Mouse (Mus musculus) hematopoietic stem cell, adult 5-6 weeks (primary cell): ENCODE data around the gene Iqschfp. TPM values are rescaled to one million over a fixed set of nuclear protein-coding genes. Genes with fewer than 3 reads are reported as not detected.

ENCODE experiments used
- ATAC-seq, 2 experiments: fragments of 125-278 bp in 1 of 2; replicated peaks in 1 of 2; 2 replicates each; pipeline ENCODE4 v1.8.0; 2016 to 2017; ENCODE audit warnings: inconsistent platforms in 2 of 2, mild to moderate bottlenecking in 2 of 2, moderate number of reproducible peaks in 2 of 2, low read depth in 1 of 2, moderate TSS enrichment in 1 of 2; ENCODE audit not compliant: low FRiP score in 2 of 2, poor library complexity in 2 of 2, severe bottlenecking in 2 of 2, insufficient read depth in 1 of 2, low TSS enrichment in 1 of 2
- total RNA-seq: library from RNA; stranded (forward); fragments of 172-1452, 232-1000 nt; gene quantifications from 2 replicates; pipeline ENCODE4 v1.2.3, GENCODE M21; 2017

The Iqschfp gene
- total RNA-seq, 1 experiment from 2014 or later = not detected

DNA sequence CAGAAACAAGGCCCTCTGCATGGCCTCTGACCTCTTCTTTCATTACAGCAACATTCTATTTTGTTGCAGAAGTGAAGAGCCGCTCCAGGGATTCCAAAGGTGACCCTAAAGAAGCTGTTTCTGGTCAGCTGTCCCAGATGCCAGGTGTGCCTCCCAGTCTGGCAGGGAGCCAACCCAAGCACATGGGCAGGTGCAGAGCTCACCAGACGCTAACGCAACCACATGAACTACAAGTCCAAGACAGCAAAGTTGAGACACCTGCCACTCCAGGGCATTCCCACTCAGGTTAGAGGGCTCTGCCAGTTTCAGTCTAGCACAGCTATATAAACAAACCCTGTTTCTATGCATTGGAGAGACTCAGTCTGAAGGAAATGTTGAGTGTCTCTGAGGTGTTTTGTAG is 461.5 kb downstream of the Iqschfp start:
- ATAC-seq = no peak

DNA sequence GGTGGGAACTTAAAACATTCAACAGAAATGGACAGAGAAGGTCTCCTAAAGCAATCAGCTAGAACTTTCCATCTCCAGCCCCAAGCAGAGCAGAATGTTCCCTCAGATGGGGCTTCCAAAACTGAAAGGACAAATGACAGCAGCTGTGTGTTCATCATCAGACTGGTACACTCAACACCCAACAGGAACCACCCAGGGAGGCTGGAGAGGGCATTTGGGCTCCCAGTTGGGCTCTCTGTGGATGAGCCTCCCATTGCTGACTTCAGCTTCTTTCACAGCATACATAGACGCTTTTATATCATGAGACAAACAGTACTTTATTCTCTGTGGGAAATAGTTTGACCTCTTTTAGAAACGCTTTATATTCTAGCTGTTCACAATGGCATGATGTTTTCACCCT is 464.5 kb downstream of the Iqschfp start:
- no peak for ATAC-seq

DNA sequence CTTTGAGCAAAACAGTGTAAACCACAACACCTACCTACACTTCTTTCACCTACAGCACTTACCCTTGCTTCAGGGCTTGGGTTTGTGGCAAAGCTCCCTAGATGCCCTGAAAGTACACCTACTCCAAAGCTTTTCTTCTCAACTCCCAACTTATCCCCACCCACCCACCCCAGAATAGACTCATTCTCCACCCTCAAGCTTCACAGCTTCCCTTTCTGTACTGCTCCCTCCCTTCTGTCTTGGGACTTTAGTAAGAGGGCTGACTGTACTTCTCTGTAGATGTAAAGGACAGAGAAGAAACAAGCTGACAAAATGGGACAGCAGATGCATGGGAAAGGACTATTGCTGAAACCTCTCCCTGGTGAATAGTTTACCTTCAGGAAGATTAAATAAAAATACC is 476.0 kb downstream of the Iqschfp start:
- ATAC-seq = no peak

DNA sequence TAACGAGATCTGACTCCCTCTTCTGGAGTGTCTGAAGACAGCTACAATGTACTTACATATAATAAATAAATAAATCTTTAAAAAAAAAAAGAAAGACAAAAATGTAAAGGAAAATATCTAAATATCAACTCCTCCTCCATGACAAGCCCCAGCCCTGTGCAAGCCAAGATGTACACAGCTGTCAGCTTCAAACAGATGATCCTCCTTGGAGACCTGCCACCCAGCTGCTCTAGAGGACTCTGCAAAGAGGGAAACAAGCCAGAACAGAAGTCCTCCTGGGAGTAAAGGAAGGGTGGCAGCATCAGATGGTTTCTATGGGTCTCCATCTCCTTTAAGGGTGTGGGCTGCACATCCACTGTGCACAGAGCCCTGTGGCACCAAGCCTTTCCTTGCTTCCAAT is 480.9 kb downstream of the Iqschfp start:
- no peak for ATAC-seq

DNA sequence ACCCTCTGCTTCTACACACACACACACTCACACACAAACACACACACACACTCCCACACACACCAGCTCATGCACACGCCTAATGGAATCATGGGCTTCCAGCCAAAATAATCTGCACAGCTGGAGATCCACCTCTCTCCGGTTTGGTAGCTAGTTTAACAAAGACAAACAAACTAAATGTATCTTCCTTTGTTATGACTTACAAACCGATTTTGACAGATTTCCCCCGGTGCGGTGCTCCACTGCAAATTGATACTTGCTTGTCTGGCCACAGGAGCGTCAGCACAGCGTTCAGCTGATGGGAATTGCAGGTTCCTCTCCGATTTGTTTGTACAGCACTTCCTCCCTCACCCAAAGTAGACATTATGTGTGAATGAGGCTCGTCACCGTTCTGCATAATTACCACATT is 483.1 kb downstream of the Iqschfp start:
- no peak for ATAC-seq

DNA sequence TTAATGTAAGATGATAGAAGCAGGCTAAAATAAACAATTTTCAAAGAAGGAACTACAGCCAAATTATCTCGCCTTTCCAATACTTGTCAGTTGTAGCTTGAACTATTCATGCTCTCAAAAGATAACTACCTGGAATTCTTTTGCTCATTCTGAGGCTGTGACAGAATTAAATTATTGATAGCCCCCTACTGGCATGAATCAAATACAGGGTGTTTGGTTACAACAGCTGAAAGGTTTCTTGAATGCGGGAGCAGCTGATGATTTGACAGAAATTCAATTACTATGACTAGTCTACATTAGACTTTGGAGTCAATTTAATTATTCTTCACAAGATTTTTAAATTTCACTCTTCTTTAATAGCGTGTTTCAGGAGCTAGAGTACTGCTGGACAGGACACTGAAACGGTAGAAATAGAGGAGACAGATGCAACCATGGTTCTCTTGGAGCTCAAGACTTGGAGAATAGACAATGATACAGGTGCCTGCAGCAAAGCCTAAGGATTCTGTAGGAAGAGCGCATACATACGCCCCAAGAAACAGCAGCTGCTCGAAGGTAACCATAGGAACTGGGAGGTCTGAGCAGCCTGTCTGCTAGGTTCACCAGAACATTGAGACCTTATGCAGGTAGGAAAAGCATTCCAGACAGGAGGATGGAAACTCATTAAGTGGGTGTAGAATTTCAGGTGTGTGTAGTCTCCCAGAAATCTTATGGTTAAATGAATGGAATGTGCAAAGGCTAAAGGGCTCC is 485.6 kb downstream of the Iqschfp start:
- no peak for ATAC-seq

DNA sequence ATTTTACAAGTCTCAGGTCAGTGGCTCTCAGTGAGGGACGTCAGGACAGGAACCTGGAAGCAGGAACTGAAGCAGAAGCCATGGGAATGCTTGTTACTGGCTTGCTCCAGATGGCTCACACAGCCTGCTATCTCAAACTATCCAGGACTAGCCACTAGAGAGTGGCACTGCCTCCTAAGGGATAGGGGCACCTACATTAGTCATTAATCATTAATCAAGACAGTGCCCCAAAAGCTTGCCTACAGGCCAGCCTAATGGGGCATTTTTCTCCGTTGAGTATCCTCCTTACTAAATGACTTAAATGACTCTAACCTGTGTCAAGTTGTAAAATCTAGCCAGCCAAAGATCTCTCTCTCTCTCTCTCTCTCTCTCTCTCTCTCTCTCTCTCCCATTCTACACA is 486.8 kb downstream of the Iqschfp start:
- ATAC-seq = no peak

DNA sequence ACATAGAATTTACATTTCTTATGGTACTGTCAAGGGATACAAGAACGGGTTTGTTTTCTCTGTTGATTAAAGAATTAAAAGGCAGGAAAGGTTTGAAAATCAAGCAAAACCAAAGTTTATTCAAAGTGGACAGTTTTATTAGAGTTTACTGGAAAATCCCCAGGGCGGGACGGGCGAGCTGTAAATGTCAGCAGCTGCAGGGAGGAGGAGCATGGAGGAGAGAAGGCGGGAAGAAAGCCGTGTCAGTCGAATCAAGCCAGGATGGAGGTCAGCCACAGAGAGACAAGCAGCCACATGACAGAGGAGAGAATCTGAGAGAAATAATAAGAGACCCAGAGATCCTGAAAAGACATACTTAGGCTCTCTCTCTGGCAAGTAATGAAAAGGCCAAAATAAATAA is 487.2 kb downstream of the Iqschfp start:
- no peak for ATAC-seq

DNA sequence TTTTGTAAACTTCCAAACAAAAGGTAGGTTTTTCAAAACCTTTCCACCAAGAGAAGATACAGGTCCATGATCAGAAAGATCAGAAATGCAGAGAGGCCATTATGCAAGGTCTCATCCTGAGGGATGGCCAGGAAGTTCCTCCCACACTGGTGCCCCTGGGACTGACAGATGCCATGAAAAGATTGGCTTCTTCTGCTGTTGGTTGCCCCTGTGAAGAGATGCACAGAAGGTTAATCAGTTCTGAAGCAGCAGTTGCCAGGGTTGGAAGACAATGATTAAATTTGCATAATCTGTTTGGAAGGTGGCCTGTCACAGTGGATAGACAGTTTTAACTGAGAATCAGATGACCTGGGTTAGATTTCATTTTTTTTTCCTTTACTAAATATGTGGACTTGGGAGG is 491.6 kb downstream of the Iqschfp start:
- no peak for ATAC-seq

DNA sequence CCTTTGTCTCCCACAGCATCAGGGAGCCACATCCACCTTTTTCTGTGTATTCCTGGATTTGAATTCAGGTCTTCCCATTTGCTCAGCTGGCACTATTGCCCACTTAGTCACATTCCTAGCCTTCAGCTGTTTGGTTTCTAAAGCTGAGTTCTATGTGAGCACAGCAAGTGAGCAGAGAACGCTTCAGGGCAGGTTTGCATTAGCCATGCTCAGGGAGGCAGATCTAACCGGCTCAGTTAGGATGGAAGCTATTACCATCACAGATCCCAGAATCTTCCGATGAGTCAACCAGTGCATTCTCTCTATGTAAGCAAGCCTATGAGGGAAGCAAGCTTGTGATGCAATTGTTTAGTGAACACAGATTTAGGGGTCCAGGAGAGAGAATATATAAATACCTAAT is 493.5 kb downstream of the Iqschfp start:
- no peak for ATAC-seq

DNA sequence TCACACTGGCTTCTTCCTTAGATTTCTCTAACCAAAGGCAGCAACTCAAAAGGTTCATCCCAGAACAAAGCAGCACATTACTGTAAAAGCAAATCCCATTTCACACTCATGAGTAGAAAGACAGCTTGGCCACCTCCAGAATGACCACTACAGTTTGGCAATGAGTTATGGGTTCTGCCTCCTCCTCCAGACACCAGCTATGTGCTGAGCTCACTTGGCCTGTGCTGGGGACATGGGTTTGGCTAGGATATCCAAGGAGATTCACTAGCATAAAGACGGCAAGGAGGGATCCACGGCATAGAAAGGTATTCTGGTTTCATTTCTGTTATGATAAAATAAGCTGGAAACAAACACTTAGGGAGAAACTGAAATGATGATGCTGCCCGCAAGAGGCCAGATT is 496.0 kb downstream of the Iqschfp start:
- no peak for ATAC-seq

DNA sequence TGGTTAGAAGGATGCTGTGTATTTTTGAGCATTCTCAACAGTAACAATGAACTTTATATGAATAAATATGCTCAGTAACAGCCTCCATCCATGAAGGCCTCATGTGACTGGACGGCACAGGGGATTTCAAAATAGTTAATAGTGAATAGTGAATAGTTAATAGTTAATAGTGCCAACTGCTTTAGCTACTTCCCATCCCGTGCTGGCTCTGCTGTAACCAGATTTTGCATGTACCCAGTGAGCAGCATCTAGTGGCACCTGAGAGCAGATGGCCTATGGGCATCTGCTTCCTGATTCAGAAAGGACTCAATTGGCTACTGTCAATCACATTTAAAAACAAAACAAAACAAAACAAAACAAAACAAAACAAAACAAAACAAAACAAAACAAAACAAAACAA is 501.5 kb downstream of the Iqschfp start:
- ATAC-seq = no peak

DNA sequence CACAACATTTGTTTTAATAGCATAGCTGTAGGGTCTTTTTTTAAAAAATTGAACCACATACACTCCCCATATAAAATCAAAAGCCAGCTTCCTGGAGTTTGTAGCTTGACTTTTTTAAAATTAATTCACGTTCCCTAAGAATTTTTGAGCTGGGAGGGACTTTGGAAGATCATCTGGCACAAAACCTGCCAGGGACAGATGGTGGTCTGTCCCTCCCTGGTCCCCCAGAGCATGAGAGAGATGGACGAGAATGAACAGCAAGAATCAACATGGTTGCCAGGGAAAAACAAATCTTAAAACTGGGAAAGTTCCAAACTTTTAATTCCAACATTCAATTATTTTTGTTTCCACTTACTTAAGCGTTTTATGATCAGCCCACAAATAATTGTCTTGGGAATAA is 506.7 kb downstream of the Iqschfp start:
- no peak for ATAC-seq

DNA sequence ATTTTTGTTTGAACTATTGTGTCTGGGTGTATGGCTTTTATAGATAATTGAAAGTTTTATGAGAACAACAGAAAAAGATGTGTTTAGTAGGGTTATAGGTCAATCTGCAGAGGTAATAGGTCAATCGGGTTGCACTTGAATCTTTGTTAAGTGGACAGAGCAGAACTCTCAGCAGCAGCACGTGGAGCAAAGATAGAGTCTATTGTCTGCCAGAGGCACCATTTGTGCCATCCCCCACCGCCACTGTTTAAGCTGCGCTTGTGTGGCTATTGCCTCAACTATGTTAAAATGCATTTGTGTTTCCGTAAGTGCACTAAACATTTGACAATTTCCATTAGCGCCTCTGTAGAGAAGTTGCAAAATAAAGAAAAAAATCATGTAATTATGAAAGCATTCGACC is 508.1 kb downstream of the Iqschfp start:
- no peak for ATAC-seq

DNA sequence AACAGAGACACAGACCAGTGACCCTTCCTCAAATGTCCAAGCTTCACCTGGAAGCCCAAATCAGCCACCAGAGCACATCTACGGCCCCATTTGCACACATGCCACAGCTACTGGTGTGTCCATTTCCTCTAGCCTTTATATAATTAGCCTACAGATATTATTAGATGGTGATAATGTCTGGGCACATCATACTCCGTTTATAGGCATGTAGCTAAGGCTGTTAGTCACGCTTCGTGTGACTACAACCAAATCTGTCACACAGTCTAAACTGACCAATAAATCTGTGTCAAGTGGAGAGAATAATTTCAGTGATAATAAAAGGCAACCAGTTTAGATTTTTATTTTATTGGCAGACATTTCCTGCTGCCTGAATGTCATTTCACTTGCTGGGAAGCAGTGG is 511.3 kb downstream of the Iqschfp start:
- no peak for ATAC-seq

DNA sequence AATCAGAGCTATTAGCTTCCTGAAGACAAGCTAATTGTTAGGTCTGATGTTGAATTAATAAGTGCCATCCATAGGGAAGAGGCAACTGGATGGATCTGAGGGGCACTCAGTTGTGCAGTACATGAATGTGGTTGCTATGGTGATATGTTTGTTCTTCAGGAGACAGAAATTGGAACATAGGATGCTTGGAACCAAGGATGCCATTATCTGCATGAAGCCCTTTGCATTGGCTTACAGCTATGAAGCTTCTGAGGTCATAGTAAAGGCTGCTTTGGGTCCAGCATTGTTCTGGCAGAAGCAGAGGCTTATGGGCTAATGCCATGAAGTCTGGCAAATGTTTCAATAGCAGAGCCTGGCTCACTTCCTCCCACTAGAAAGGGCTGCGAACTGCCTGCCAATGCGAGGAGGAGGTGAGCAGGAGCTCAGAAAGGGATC is 511.8 kb downstream of the Iqschfp start:
- ATAC-seq = no peak

DNA sequence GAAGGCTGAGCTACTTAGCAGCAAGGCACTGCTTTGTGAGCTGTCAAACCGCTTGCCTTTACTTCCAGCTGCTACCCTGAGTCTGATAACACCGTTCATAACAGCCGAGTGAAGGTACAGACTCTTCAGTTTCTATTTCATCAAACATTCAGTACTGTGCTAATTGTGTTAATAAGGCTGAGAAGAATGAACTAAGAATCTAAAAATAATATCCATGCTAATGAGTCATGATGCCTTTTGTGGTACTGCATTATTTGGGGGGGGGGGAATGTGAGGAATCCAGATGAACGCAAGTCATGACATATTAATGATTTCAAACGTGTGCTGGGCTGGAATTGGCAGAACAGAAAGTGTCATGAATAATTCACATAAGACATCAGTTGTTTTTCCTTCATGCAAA is 513.7 kb downstream of the Iqschfp start:
- ATAC-seq = no peak

DNA sequence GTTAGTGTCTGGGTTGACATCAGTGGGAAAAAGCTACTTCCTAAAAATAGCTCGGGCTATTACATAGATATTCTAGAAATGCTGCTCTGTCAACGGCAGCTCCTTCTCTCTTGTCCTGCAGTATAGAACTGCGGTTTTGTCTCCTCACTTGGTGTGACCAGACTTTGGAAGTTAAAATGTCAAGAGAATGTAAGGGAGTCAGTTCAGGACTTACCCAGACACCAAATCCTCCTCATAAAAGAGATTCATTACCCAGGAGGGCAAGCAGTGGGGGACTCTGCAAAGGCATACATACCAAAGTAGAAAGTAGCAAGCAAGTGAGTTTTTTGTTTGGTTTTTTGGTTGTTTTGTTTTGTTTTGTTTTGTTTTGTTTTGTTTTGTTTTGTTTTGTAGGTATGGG is 520.2 kb downstream of the Iqschfp start:
- ATAC-seq = no peak

DNA sequence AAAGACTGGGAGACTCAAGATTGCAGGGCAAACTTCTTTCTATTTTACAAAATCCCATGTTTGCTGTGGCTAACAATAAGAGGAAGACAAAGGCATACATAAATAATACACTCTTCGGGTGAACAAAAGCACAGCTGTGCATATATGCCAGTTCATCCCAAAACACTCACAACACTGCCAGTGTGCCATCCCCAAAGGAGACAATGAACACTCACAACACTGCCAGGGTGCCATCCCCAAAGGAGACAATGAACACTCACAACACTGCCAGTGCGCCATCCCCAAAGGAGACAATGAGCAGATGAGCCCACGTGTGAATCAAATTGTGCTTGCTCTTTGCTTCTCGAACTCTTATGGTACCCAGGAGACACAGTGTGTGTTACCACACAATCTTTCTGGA is 527.8 kb downstream of the Iqschfp start:
- ATAC-seq = no peak
